Mouse (Mus musculus): ENCODE results near the gene Ptpn14. TPM values are rescaled to one million over a fixed set of nuclear protein-coding genes. Genes with fewer than 3 reads are reported as not detected.

The Ptpn14 gene
- total and polyA plus RNA-seq, 3 experiments = 11.9 to 30.1 (median 29.3) TPM

DNA sequence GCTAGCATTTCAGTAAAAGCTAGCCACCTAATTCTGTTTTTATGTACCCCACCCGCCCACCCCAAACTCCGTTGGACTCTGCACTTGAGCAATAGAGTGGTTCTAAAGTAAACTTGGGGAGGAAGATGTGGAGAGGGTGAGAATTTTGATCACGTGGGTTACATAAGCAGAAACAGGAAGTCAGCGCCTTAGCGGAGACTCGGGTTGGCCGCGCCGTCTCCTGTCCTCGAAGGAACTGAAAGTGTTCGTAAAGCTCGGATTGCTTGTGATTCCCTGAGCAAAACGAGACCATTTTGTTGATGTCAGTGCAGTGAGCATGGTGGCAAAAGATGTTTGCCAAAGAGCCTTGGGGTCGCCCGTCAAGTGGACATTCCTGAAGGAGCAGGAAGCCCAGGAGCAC lies 70.9 kb downstream of the Ptpn14 start:
- peak in 1 of 2 experiments; percentile 39 for DNase-seq
- WGBS = 42% methylated on average over 15 of the region's 15 CpGs
- H3K4me1 ChIP-seq (ENCODE audit: control insufficient read depth, insufficient read depth, low read length) = peaks cover 4% of the 10 kb centered on the region
- no peak overlapping the region for H3K27ac ChIP-seq
- TF ChIP-seq EP300 (IDR thresholded peaks at IDR 0.05; ENCODE audit: insufficient read depth, low read depth, low read length) (0 out of 2 replicates have a peak, but pooled peaks have one; percentile 31), POLR2A (IDR thresholded peaks at IDR 0.05; ENCODE audit: insufficient read depth, low read depth, low read length) (no peak)
- no peak overlapping the region for H3K4me3 ChIP-seq
- H3K36me3 ChIP-seq (ENCODE audit: control insufficient read depth, insufficient read depth, low read length) = no peaks in the 10 kb centered on the region
- H3K27me3 ChIP-seq (ENCODE audit: control insufficient read depth, insufficient read depth, low read length) = no peaks in the 10 kb centered on the region
- no peaks in the 10 kb centered on the region; the same call in none of the 2 replicates for H3K79me2 ChIP-seq (replicated peaks; ENCODE audit: control insufficient read depth, insufficient read depth, low read length)
- no peak overlapping the region for H3K9ac ChIP-seq (ENCODE audit: low read depth, low read length)
- intact Hi-C loops (cut with DNase I) = no loop called here

DNA sequence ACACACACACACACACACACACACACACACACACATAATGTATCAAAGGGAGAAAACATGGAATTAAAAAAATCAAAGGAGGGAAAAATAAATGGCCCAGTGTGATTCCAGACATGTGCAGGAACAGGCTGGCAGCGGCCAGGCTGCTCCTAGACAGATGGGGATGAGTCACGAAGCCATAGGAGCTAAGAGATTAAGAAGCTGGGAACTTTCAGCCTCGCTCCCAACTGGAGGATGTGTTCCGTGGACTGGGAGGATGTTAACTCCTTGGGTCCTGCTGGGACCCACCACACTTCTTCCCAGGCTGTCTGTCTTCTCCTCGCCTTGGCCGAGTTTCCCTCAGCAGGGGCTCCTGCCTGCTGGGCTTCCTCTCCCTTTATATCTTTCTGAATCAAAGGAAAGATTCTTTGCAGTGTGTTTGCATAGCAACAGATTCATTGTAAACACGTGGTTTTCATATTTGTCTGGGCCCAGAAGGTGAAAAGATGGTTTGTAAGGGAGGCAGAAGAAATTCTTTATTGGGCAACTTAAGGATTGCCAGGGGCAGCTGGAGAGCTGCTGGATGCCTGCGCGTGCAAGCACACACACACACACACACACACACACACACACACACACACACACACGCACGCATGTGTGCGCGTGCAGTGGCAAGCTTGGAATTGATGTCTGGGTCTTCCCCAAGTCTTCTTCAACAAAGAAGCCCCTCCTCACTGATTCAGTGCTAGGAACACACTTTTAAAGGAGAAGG lies 72.3 kb downstream of the Ptpn14 start:
- DNase-seq = no peak

DNA sequence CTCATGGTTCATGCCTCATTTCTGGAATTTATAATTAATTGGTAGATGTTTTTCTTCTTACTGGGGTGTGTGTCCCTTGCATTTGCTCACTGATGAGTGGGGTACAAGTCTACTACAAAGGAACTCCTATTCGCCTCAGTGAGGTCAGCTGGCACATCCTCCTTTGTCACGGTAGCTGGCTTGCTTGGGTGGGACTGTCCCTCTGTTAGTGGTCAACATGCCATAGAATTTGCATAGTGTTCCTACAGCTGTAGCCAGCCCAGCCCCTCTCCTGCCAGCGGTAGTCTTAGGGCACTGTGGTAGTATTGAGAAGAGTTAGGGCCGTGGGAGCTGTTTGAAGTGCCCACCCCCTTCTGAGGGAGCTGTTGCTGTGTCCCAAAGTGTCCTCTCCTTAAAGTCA lies 73.2 kb downstream of the Ptpn14 start:
- H3K9ac ChIP-seq (ENCODE audit: low read depth, low read length) = no peak overlapping the region
- no peaks in the 10 kb centered on the region; the same call in 1 of the 2 replicates for H3K79me2 ChIP-seq (replicated peaks; ENCODE audit: control insufficient read depth, insufficient read depth, low read length)
- no peaks in the 10 kb centered on the region for H3K27me3 ChIP-seq (ENCODE audit: control insufficient read depth, insufficient read depth, low read length)
- H3K27ac ChIP-seq = no peak overlapping the region
- no peak for DNase-seq
- intact Hi-C loops (cut with DNase I) = no loop called here
- no peaks in the 10 kb centered on the region for H3K36me3 ChIP-seq (ENCODE audit: control insufficient read depth, insufficient read depth, low read length)
- H3K4me3 ChIP-seq = no peak overlapping the region
- peaks cover 6% of the 10 kb centered on the region for H3K4me1 ChIP-seq (ENCODE audit: control insufficient read depth, insufficient read depth, low read length)
- TF ChIP-seq CTCF (IDR thresholded peaks at IDR 0.05) (no peak), EP300 (IDR thresholded peaks at IDR 0.05; ENCODE audit: insufficient read depth, low read depth, low read length) (no peak), POLR2A (IDR thresholded peaks at IDR 0.05; ENCODE audit: insufficient read depth, low read depth, low read length) (no peak)
- 86% methylated on average over 4 of the region's 4 CpGs for WGBS

More for the DNA sequence above, 72.3 kb downstream of the Ptpn14 start:
- 68% methylated on average over 13 of the region's 13 CpGs for WGBS
- H3K9ac ChIP-seq (ENCODE audit: low read depth, low read length) = no peak overlapping the region
- H3K4me1 ChIP-seq (ENCODE audit: control insufficient read depth, insufficient read depth, low read length) = peaks cover 4% of the 10 kb centered on the region
- no peaks in the 10 kb centered on the region; the same call in 1 of the 2 replicates for H3K79me2 ChIP-seq (replicated peaks; ENCODE audit: control insufficient read depth, insufficient read depth, low read length)
- H3K4me3 ChIP-seq = no peak overlapping the region
- intact Hi-C loops (cut with DNase I) = no loop called here
- no peaks in the 10 kb centered on the region for H3K36me3 ChIP-seq (ENCODE audit: control insufficient read depth, insufficient read depth, low read length)
- H3K27ac ChIP-seq = no peak overlapping the region
- TF ChIP-seq POLR2A (IDR thresholded peaks at IDR 0.05; ENCODE audit: insufficient read depth, low read depth, low read length) = no peak
- TF ChIP-seq CTCF (IDR thresholded peaks at IDR 0.05) = no peak
- no peak for TF ChIP-seq EP300 (IDR thresholded peaks at IDR 0.05; ENCODE audit: insufficient read depth, low read depth, low read length)
- no peaks in the 10 kb centered on the region for H3K27me3 ChIP-seq (ENCODE audit: control insufficient read depth, insufficient read depth, low read length)

- intact Hi-C loops (cut with DNase I) = no loop called here
- 72% methylated on average over 4 of the region's 4 CpGs for WGBS
- Histone ChIP-seq H3K4me1 (ENCODE audit: control insufficient read depth, insufficient read depth, low read length) (peaks cover 5% of the 10 kb centered on the region), H3K36me3 (ENCODE audit: control insufficient read depth, insufficient read depth, low read length) (no peaks in the 10 kb centered on the region), H3K27ac (no peak overlapping the region), H3K9ac (ENCODE audit: low read depth, low read length) (no peak overlapping the region), H3K4me3 (no peak overlapping the region), H3K27me3 (ENCODE audit: control insufficient read depth, insufficient read depth, low read length) (no peaks in the 10 kb centered on the region), H3K79me2 (replicated peaks; ENCODE audit: control insufficient read depth, insufficient read depth, low read length) (no peaks in the 10 kb centered on the region; the same call in 1 of the 2 replicates)
- no peak for DNase-seq
- TF ChIP-seq EP300 (IDR thresholded peaks at IDR 0.05; ENCODE audit: insufficient read depth, low read depth, low read length) = no peak
- peak; percentile 42 for TF ChIP-seq CTCF (IDR thresholded peaks at IDR 0.05)
Observed at GRCm38 (mm10) chr1:189802575-189802974, 74.5 kb downstream of the Ptpn14 start.

DNA sequence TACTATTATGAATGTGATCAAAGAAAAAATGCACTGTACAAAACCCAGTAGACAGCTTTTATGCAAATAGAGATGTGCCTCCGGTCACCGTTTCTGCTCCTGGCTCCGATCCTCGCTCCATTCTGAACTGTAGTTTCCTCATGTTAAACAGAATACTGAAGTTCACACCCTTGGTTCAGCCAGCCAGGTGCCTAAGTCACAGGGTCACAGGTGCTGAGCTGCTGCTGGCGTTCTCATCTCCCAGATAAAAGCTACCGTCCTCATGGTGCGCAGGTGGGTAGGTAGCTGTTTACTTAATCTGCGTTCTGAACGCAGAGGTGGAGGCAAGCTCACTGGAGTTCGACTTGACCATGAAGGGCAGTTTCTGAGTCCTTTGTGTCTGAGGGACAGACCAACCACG lies 75.7 kb downstream of the Ptpn14 start:
- H3K36me3 ChIP-seq (ENCODE audit: control insufficient read depth, insufficient read depth, low read length) = no peaks in the 10 kb centered on the region
- no peak overlapping the region for H3K4me3 ChIP-seq
- no peak overlapping the region for H3K9ac ChIP-seq (ENCODE audit: low read depth, low read length)
- no peak overlapping the region for H3K27ac ChIP-seq
- no peaks in the 10 kb centered on the region; the same call in 1 of the 2 replicates for H3K79me2 ChIP-seq (replicated peaks; ENCODE audit: control insufficient read depth, insufficient read depth, low read length)
- intact Hi-C loops (cut with DNase I) = no loop called here
- peaks cover 5% of the 10 kb centered on the region for H3K4me1 ChIP-seq (ENCODE audit: control insufficient read depth, insufficient read depth, low read length)
- no peaks in the 10 kb centered on the region for H3K27me3 ChIP-seq (ENCODE audit: control insufficient read depth, insufficient read depth, low read length)
- TF ChIP-seq POLR2A (IDR thresholded peaks at IDR 0.05; ENCODE audit: insufficient read depth, low read depth, low read length) (no peak), EP300 (IDR thresholded peaks at IDR 0.05; ENCODE audit: insufficient read depth, low read depth, low read length) (no peak), CTCF (IDR thresholded peaks at IDR 0.05) (no peak)
- 94% methylated on average over 11 of the region's 11 CpGs for WGBS
- DNase-seq = no peak

GRCm38 (mm10) chr1:189806533-189807297 lies 78.6 kb downstream of the Ptpn14 start:
- DNase-seq = no peak
- H3K27me3 ChIP-seq (ENCODE audit: control insufficient read depth, insufficient read depth, low read length) = no peaks in the 10 kb centered on the region
- WGBS = 58% methylated on average over 13 of the region's 13 CpGs
- no peak overlapping the region for H3K4me3 ChIP-seq
- intact Hi-C loops (cut with DNase I) = no loop called here
- no peak overlapping the region; the same call in 1 of the 2 replicates for H3K27ac ChIP-seq
- TF ChIP-seq CTCF (IDR thresholded peaks at IDR 0.05) (no peak), EP300 (IDR thresholded peaks at IDR 0.05; ENCODE audit: insufficient read depth, low read depth, low read length) (no peak), POLR2A (IDR thresholded peaks at IDR 0.05; ENCODE audit: insufficient read depth, low read depth, low read length) (no peak)
- no peak overlapping the region for H3K9ac ChIP-seq (ENCODE audit: low read depth, low read length)
- peaks cover 5% of the 10 kb centered on the region for H3K4me1 ChIP-seq (ENCODE audit: control insufficient read depth, insufficient read depth, low read length)
- no peaks in the 10 kb centered on the region for H3K36me3 ChIP-seq (ENCODE audit: control insufficient read depth, insufficient read depth, low read length)
- no peaks in the 10 kb centered on the region; the same call in 1 of the 2 replicates for H3K79me2 ChIP-seq (replicated peaks; ENCODE audit: control insufficient read depth, insufficient read depth, low read length)
